Mouse (Mus musculus) liver, embryonic 14.5 days (tissue): ENCODE measurements around the gene Copg1.

Experiments used
- CTCF ChIP-seq: IDR thresholded peaks from 2 replicates; pipeline ENCODE4 v1.5.1; 2016; ENCODE audit warnings: antibody characterized with exemption, low read depth, control low read depth
- EP300 ChIP-seq: IDR thresholded peaks from 2 replicates; pipeline ENCODE4 v1.6.1; 2016; ENCODE audit warnings: antibody characterized with exemption, low read depth

GRCm38 (mm10) chr6:87841635-87842034, 46.0 kb upstream of the Copg1 start:
- no peak for TF ChIP-seq CTCF
- TF ChIP-seq EP300 = no peak
